19 mouse cellular contexts compared by ENCODE assay signal in genomic region chr12:14883136-14883535, GRCm38 (mm10).
DNase-seq lines count a peak whose midpoint lies in the region.
"Had no signal": no experiment of that assay in that cellular context is flagged by ENCODE, and none has a peak within 500 bp of the region (broad histone marks: within the 10 kb centered on the region; RNA-seq: fewer than 3 reads in every experiment).

No protein-coding gene starts in this region.

- peak; percentile 72 for DNase-seq in Muller cell, postnatal 12 days (ENCODE audit: inconsistent ontology term)
- DNase-seq in retina, embryonic 14.5 days (ENCODE audit: low spot score), result peak; percentile 73
- DNase-seq in retina, postnatal 1 day, result peak; percentile 42
- no peak for DNase-seq in MN1 (ENCODE audit: low spot score)
- DNase-seq in adrenal gland, adult (ENCODE audit: inconsistent age in 2 of 2, low spot score in 1 of 2), result no peak
- DNase-seq in gastrocnemius, postnatal 4 days (ENCODE audit: low spot score in 2 of 2), result no peak
- DNase-seq: adrenal gland, adult 2 months; adrenal gland, adult 8-10 months; adrenal gland, postnatal 10 days; adrenal gland, postnatal 14 days; adrenal gland, postnatal 25 days; adrenal gland, postnatal 36 days; B cell, adult 2 months; cerebellum, adult 11 months; cerebellum, adult 11-12 months; cerebellum, adult 18-20 months; cerebellum, adult 2 months; cerebellum, adult 8-10 months; cerebellum, adult 9-10 months had no signal

Comparison
In these comparisons a context has a peak if more than half of its experiments do, and no peak if none do; other contexts are left out.
1. DNase-seq: peak in Muller cell, postnatal 12 days (single experiment), retina, embryonic 14.5 days (single experiment) and retina, postnatal 1 day (single experiment); none in MN1 (single experiment), adrenal gland, adult (0 of 2) and gastrocnemius, postnatal 4 days (0 of 2).